Mouse (Mus musculus): ENCODE data around the gene Tnfrsf22.
A peak's percentile ranks its signal among the peaks of the same experiment; 100 is the strongest.
"Not testable (repeated sequence)": the region's sequence is repeated elsewhere in the genome, so short reads cannot be mapped to it uniquely, and the experiment has no call there.

The Tnfrsf22 gene

GRCm38 (mm10) chr7:143649034-143649768, at the start of gene Tnfrsf22:
TSS of gene Tnfrsf22 (minus strand) at chr7:143649661.
- DNase-seq = peak; percentile 13

- DNase-seq = no peak
These were observed 46.7 kb upstream of the Tnfrsf22 start for GRCm38 (mm10) chr7:143696140-143696539.

GRCm38 (mm10) chr7:143694550-143694949, 45.1 kb upstream of the Tnfrsf22 start:
- DNase-seq = no peak

- no peak for DNase-seq
These were observed 43.5 kb upstream of the Tnfrsf22 start for GRCm38 (mm10) chr7:143692746-143693510.

- no peak for DNase-seq
These were observed 42.4 kb upstream of the Tnfrsf22 start for GRCm38 (mm10) chr7:143691909-143692308.

GRCm38 (mm10) chr7:143691181-143691580, 41.7 kb upstream of the Tnfrsf22 start:
- no peak for DNase-seq

- DNase-seq = no peak
These were observed 40.5 kb upstream of the Tnfrsf22 start for GRCm38 (mm10) chr7:143689946-143690345.

- DNase-seq = no peak
These were observed 40.0 kb upstream of the Tnfrsf22 start for GRCm38 (mm10) chr7:143689481-143689880.

GRCm38 (mm10) chr7:143686676-143687075, 37.2 kb upstream of the Tnfrsf22 start:
- DNase-seq = not testable (repeated sequence)

- DNase-seq = not testable (repeated sequence)
These were observed 36.7 kb upstream of the Tnfrsf22 start for GRCm38 (mm10) chr7:143686191-143686590.

- no peak for DNase-seq
These were observed 36.1 kb upstream of the Tnfrsf22 start, which contains the start of gene Tnfrsf23 for GRCm38 (mm10) chr7:143685359-143686067. TSS of gene Tnfrsf23 (minus strand) at chr7:143685872.

GRCm38 (mm10) chr7:143684569-143684968, 35.1 kb upstream of the Tnfrsf22 start:
- not testable (repeated sequence) for DNase-seq

GRCm38 (mm10) chr7:143681566-143681965, 32.1 kb upstream of the Tnfrsf22 start:
- no peak for DNase-seq

- DNase-seq = not testable (repeated sequence)
These were observed 31.4 kb upstream of the Tnfrsf22 start for GRCm38 (mm10) chr7:143680836-143681235.

GRCm38 (mm10) chr7:143679650-143680049, 30.2 kb upstream of the Tnfrsf22 start:
- DNase-seq = not testable (repeated sequence)

- DNase-seq = no peak
These were observed 17.2 kb upstream of the Tnfrsf22 start for GRCm38 (mm10) chr7:143666427-143667311.

GRCm38 (mm10) chr7:143663470-143663869, 14.0 kb upstream of the Tnfrsf22 start:
- no peak for DNase-seq

- no peak for DNase-seq
These were observed 11.3 kb upstream of the Tnfrsf22 start for GRCm38 (mm10) chr7:143660797-143661196.

- not testable (repeated sequence) for DNase-seq
These were observed 397 bp upstream of the Tnfrsf22 start for GRCm38 (mm10) chr7:143649769-143650346.

- not testable (repeated sequence) for DNase-seq
These were observed 5.5 kb downstream of the Tnfrsf22 start for GRCm38 (mm10) chr7:143643949-143644348.

- no peak for DNase-seq
These were observed 12.8 kb downstream of the Tnfrsf22 start for GRCm38 (mm10) chr7:143636674-143637073.

- no peak for DNase-seq
These were observed 18.0 kb downstream of the Tnfrsf22 start for GRCm38 (mm10) chr7:143631503-143631902.
